Mouse (Mus musculus) brain, embryonic 14.5 days (tissue): ENCODE data around the gene Defb19.

Experiments used
- CTCF ChIP-seq: fragments of 200-500 bp; IDR thresholded peaks from 2 replicates; pipeline ENCODE4 v1.5.1; 2012; ENCODE audit warnings: inconsistent platforms, mild to moderate bottlenecking, moderate library complexity, borderline replicate concordance; ENCODE audit not compliant: insufficient read depth, insufficient read length; ENCODE audit errors: extremely low read depth
- POLR2A ChIP-seq: fragments of 200-500 bp; IDR thresholded peaks from 2 replicates; pipeline ENCODE4 v1.6.1; 2012; ENCODE audit warnings: mild to moderate bottlenecking, inconsistent platforms, borderline replicate concordance; ENCODE audit not compliant: poor library complexity, insufficient read depth, insufficient read length, severe bottlenecking; ENCODE audit errors: extremely low read depth

DNA sequence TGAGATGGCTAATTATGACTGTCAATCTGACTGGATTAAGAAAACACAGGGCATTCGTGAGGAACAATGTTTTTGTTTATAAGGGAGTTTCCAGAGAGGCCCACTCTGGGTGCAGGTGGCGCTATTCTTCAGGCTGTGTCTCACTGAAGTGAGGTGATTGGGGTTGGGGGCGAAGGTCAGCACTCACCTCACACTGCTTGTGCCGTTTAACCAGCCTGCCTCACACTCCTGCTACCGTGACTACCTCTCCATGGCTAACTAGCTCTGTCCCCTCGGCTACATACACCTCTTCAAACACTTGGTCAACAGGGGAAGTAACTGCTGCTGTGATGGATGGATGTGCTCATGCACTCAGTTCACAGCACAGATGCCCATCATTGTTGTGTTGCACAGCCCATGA lies 8.9 kb upstream of the Defb19 start:
- TF ChIP-seq POLR2A (no peak), CTCF (no peak)
